Mouse (Mus musculus): Measurements from ENCODE around the gene Men1.

Men1 gene

GRCm38 (mm10) chr19:6338716-6339115 is 3.9 kb downstream of the Men1 start:
- no peak for DNase-seq (ENCODE audit: low spot score)

GRCm38 (mm10) chr19:6339191-6339590 is 4.4 kb downstream of the Men1 start:
- no peak for DNase-seq (ENCODE audit: low spot score)

- DNase-seq (ENCODE audit: low spot score): no peak
Measured at GRCm38 (mm10) chr19:6339890-6340504, 5.2 kb downstream of the Men1 start.

GRCm38 (mm10) chr19:6340524-6341452 is 6.0 kb downstream of the Men1 start, which contains the start of gene Map4k2:
TSS of gene Map4k2 (plus strand) at chr19:6341135.
- DNase-seq (ENCODE audit: low spot score): peak; percentile 71

- no peak for DNase-seq (ENCODE audit: low spot score)
Measured at GRCm38 (mm10) chr19:6341453-6342077, 6.8 kb downstream of the Men1 start.

- DNase-seq (ENCODE audit: low spot score): no peak
Measured at GRCm38 (mm10) chr19:6342276-6342933, 7.6 kb downstream of the Men1 start.

GRCm38 (mm10) chr19:6343066-6343925 is 8.5 kb downstream of the Men1 start:
- DNase-seq (ENCODE audit: low spot score): no peak

GRCm38 (mm10) chr19:6343996-6344395 is 9.2 kb downstream of the Men1 start:
- DNase-seq (ENCODE audit: low spot score): no peak

- no peak for DNase-seq (ENCODE audit: low spot score)
Measured at GRCm38 (mm10) chr19:6346023-6346422, 11.2 kb downstream of the Men1 start.

GRCm38 (mm10) chr19:6346661-6347060 is 11.9 kb downstream of the Men1 start:
- no peak for DNase-seq (ENCODE audit: low spot score)

GRCm38 (mm10) chr19:6347615-6348014 is 12.8 kb downstream of the Men1 start:
- no peak for DNase-seq (ENCODE audit: low spot score)

- no peak for DNase-seq (ENCODE audit: low spot score)
Measured at GRCm38 (mm10) chr19:6348717-6349116, 13.9 kb downstream of the Men1 start.

GRCm38 (mm10) chr19:6349215-6349983 is 14.6 kb downstream of the Men1 start:
- DNase-seq (ENCODE audit: low spot score): no peak

GRCm38 (mm10) chr19:6351431-6352106 is 16.8 kb downstream of the Men1 start:
- DNase-seq (ENCODE audit: low spot score): no peak

GRCm38 (mm10) chr19:6352107-6352505 is 17.3 kb downstream of the Men1 start:
- no peak for DNase-seq (ENCODE audit: low spot score)

GRCm38 (mm10) chr19:6354030-6354429 is 19.3 kb downstream of the Men1 start:
- DNase-seq (ENCODE audit: low spot score): no peak

- DNase-seq (ENCODE audit: low spot score): no peak
Measured at GRCm38 (mm10) chr19:6361291-6361690, 26.5 kb downstream of the Men1 start.

- DNase-seq (ENCODE audit: low spot score): no peak
Measured at GRCm38 (mm10) chr19:6363091-6363410, 28.3 kb downstream of the Men1 start.

GRCm38 (mm10) chr19:6363411-6364240 is 28.8 kb downstream of the Men1 start, which contains the start of gene Sf1:
TSS of gene Sf1 (plus strand) at chr19:6363690.
- peak; percentile 99 for DNase-seq (ENCODE audit: low spot score)
